Mouse (Mus musculus): ENCODE data around the gene Arntl2. TPM values are rescaled to one million over a fixed set of nuclear protein-coding genes. Genes with fewer than 3 reads are reported as not detected.
"Not testable (repeated sequence)": the region's sequence is repeated elsewhere in the genome, so short reads cannot be mapped to it uniquely, and the experiment has no call there.

Gene Arntl2
- polyA plus RNA-seq, 1 experiment from 2014 or later, result 2.0 TPM

GRCm38 (mm10) chr6:146762264-146762898 is 33.5 kb upstream of the Arntl2 start:
- H3K36me3 ChIP-seq, result peaks cover 15% of the 10 kb centered on the region; the same call in 1 of the 2 replicates
- no peak overlapping the region for H3K27ac ChIP-seq (replicated peaks)
- 70% methylated on average over 5 of the region's 5 CpGs for WGBS
- H3K9me3 ChIP-seq (replicated peaks), result no peaks in the 10 kb centered on the region
- H3K4me1 ChIP-seq, result no peaks in the 10 kb centered on the region
- H3K4me3 ChIP-seq, result no peak overlapping the region
- DNase-seq (ENCODE audit: low spot score), result peak; percentile 18
- H3K27me3 ChIP-seq (ENCODE audit: low read depth, poor library complexity, severe bottlenecking), result no peaks in the 10 kb centered on the region

- Histone ChIP-seq H3K27ac (replicated peaks) (no peak overlapping the region), H3K36me3 (peaks cover 34% of the 10 kb centered on the region), H3K4me3 (no peak overlapping the region), H3K4me1 (no peaks in the 10 kb centered on the region), H3K27me3 (ENCODE audit: low read depth, poor library complexity, severe bottlenecking) (no peaks in the 10 kb centered on the region), H3K9me3 (replicated peaks) (no peaks in the 10 kb centered on the region)
- DNase-seq (ENCODE audit: low spot score), result no peak
- WGBS, result 73% methylated on average over 2 of the region's 2 CpGs
Observed at GRCm38 (mm10) chr6:146764593-146764992, 31.3 kb upstream of the Arntl2 start.

GRCm38 (mm10) chr6:146765270-146765669 is 30.6 kb upstream of the Arntl2 start:
- no peak for DNase-seq (ENCODE audit: low spot score)
- Histone ChIP-seq H3K4me3 (no peak overlapping the region), H3K9me3 (replicated peaks) (no peaks in the 10 kb centered on the region), H3K36me3 (peaks cover 37% of the 10 kb centered on the region), H3K27me3 (ENCODE audit: low read depth, poor library complexity, severe bottlenecking) (no peaks in the 10 kb centered on the region), H3K27ac (replicated peaks) (no peak overlapping the region), H3K4me1 (no peaks in the 10 kb centered on the region)
- WGBS, result 89% methylated on average over 4 of the region's 4 CpGs

GRCm38 (mm10) chr6:146768813-146769404 is 26.9 kb upstream of the Arntl2 start:
- peaks cover 64% of the 10 kb centered on the region for H3K36me3 ChIP-seq
- no peak overlapping the region for H3K4me3 ChIP-seq
- no peaks in the 10 kb centered on the region for H3K9me3 ChIP-seq (replicated peaks)
- H3K4me1 ChIP-seq, result no peaks in the 10 kb centered on the region
- 90% methylated on average over 10 of the region's 10 CpGs for WGBS
- DNase-seq (ENCODE audit: low spot score), result no peak
- H3K27ac ChIP-seq (replicated peaks), result no peak overlapping the region
- H3K27me3 ChIP-seq (ENCODE audit: low read depth, poor library complexity, severe bottlenecking), result no peaks in the 10 kb centered on the region

- H3K9me3 ChIP-seq (replicated peaks), result no peaks in the 10 kb centered on the region
- DNase-seq (ENCODE audit: low spot score), result no peak
- H3K36me3 ChIP-seq, result peaks cover 76% of the 10 kb centered on the region
- WGBS, result 79% methylated on average over 6 of the region's 6 CpGs
- no peak overlapping the region for H3K4me3 ChIP-seq
- no peaks in the 10 kb centered on the region for H3K27me3 ChIP-seq (ENCODE audit: low read depth, poor library complexity, severe bottlenecking)
- no peaks in the 10 kb centered on the region for H3K4me1 ChIP-seq
- H3K27ac ChIP-seq (replicated peaks), result no peak overlapping the region
Observed at GRCm38 (mm10) chr6:146770005-146770745, 25.7 kb upstream of the Arntl2 start.

GRCm38 (mm10) chr6:146770808-146771207 is 25.0 kb upstream of the Arntl2 start:
- DNase-seq (ENCODE audit: low spot score), result no peak
- no peaks in the 10 kb centered on the region for H3K27me3 ChIP-seq (ENCODE audit: low read depth, poor library complexity, severe bottlenecking)
- 95% methylated on average over 5 of the region's 5 CpGs for WGBS
- no peak overlapping the region for H3K27ac ChIP-seq (replicated peaks)
- peaks cover 79% of the 10 kb centered on the region for H3K36me3 ChIP-seq
- H3K4me1 ChIP-seq, result no peaks in the 10 kb centered on the region
- no peaks in the 10 kb centered on the region for H3K9me3 ChIP-seq (replicated peaks)
- no peak overlapping the region for H3K4me3 ChIP-seq

GRCm38 (mm10) chr6:146775864-146776263 is 20.0 kb upstream of the Arntl2 start:
- H3K27me3 ChIP-seq (ENCODE audit: low read depth, poor library complexity, severe bottlenecking); DNase-seq (ENCODE audit: low spot score); H3K27ac ChIP-seq (replicated peaks); H3K4me1 ChIP-seq; H3K4me3 ChIP-seq; H3K9me3 ChIP-seq (replicated peaks): not testable (repeated sequence)
- WGBS, result 80% methylated on average over 8 of the region's 8 CpGs
- H3K36me3 ChIP-seq, result peaks cover 47% of the 10 kb centered on the region

- H3K36me3 ChIP-seq, result peaks cover 37% of the 10 kb centered on the region
- DNase-seq (ENCODE audit: low spot score), result no peak
- H3K4me1 ChIP-seq, result peaks cover 5% of the 10 kb centered on the region
- no peaks in the 10 kb centered on the region for H3K9me3 ChIP-seq (replicated peaks)
- H3K4me3 ChIP-seq, result no peak overlapping the region
- 12% methylated on average over 2 of the region's 2 CpGs for WGBS
- no peaks in the 10 kb centered on the region for H3K27me3 ChIP-seq (ENCODE audit: low read depth, poor library complexity, severe bottlenecking)
- no peak overlapping the region for H3K27ac ChIP-seq (replicated peaks)
Observed at GRCm38 (mm10) chr6:146776610-146777389, 19.1 kb upstream of the Arntl2 start.

- no peak for DNase-seq (ENCODE audit: low spot score)
- H3K9me3 ChIP-seq (replicated peaks), result no peaks in the 10 kb centered on the region
- peaks cover 5% of the 10 kb centered on the region for H3K4me1 ChIP-seq
- H3K36me3 ChIP-seq, result peaks cover 28% of the 10 kb centered on the region
- no peaks in the 10 kb centered on the region for H3K27me3 ChIP-seq (ENCODE audit: low read depth, poor library complexity, severe bottlenecking)
- WGBS, result 90% methylated on average over 3 of the region's 3 CpGs
- no peak overlapping the region for H3K4me3 ChIP-seq
- no peak overlapping the region for H3K27ac ChIP-seq (replicated peaks)
Observed at GRCm38 (mm10) chr6:146778055-146778454, 17.8 kb upstream of the Arntl2 start.

GRCm38 (mm10) chr6:146781566-146781965 is 14.3 kb upstream of the Arntl2 start:
- H3K27ac ChIP-seq (replicated peaks), result no peak overlapping the region
- H3K4me3 ChIP-seq, result no peak overlapping the region
- 93% methylated on average over 3 of the region's 3 CpGs for WGBS
- H3K9me3 ChIP-seq (replicated peaks), result peaks cover 2% of the 10 kb centered on the region; the same call in 1 of the 2 replicates
- no peaks in the 10 kb centered on the region for H3K27me3 ChIP-seq (ENCODE audit: low read depth, poor library complexity, severe bottlenecking)
- H3K4me1 ChIP-seq, result peaks cover 2% of the 10 kb centered on the region
- no peak for DNase-seq (ENCODE audit: low spot score)
- H3K36me3 ChIP-seq, result 0 out of 2 replicates have a peak, but pooled peaks cover 3% of the 10 kb centered on the region

GRCm38 (mm10) chr6:146793527-146793926 is 2.3 kb upstream of the Arntl2 start:
- peaks cover 40% of the 10 kb centered on the region for H3K27me3 ChIP-seq (ENCODE audit: low read depth, poor library complexity, severe bottlenecking)
- 76% methylated on average over 3 of the region's 3 CpGs for WGBS
- DNase-seq (ENCODE audit: low spot score), result no peak
- H3K9me3 ChIP-seq (replicated peaks), result no peaks in the 10 kb centered on the region
- H3K36me3 ChIP-seq, result no peaks in the 10 kb centered on the region
- H3K27ac ChIP-seq (replicated peaks), result no peak overlapping the region
- H3K4me3 ChIP-seq, result no peak overlapping the region
- peaks cover 15% of the 10 kb centered on the region for H3K4me1 ChIP-seq

- peak overlapping the region; percentile 76; the same call in 1 of the 2 replicates for H3K27ac ChIP-seq (replicated peaks)
- peaks cover 40% of the 10 kb centered on the region for H3K27me3 ChIP-seq (ENCODE audit: low read depth, poor library complexity, severe bottlenecking)
- no peaks in the 10 kb centered on the region for H3K9me3 ChIP-seq (replicated peaks)
- H3K36me3 ChIP-seq, result no peaks in the 10 kb centered on the region
- peaks cover 15% of the 10 kb centered on the region for H3K4me1 ChIP-seq
- peak overlapping the region; percentile 64 for H3K4me3 ChIP-seq
- DNase-seq (ENCODE audit: low spot score), result peak; percentile 19
- WGBS, result 22% methylated on average over 22 of the region's 22 CpGs
Observed at GRCm38 (mm10) chr6:146795166-146795923, 510 bp upstream of the Arntl2 start.

All from midbrain, embryonic 10.5 days (tissue).